Mouse (Mus musculus) olfactory bulb, adult 2 months (tissue): ENCODE measurements around the gene Psmg4.

Source experiments
- CTCF ChIP-seq: fragments of 200-500 bp; IDR thresholded peaks from 2 replicates; pipeline ENCODE4 v1.5.1; 2012; ENCODE audit warnings: low read depth, mild to moderate bottlenecking, low read length, moderate library complexity; ENCODE audit not compliant: insufficient read depth
- POLR2A ChIP-seq: fragments of 200-500 bp; IDR thresholded peaks from 2 replicates; pipeline ENCODE4 v1.6.1; 2012; ENCODE audit warnings: mild to moderate bottlenecking, low read depth, low read length, moderate library complexity; ENCODE audit not compliant: insufficient read depth

- TF ChIP-seq CTCF (no peak), POLR2A (no peak)
Measured at GRCm38 (mm10) chr13:34132875-34133274, 29.9 kb upstream of the Psmg4 start.
